Mouse (Mus musculus) CH12.LX (cell line): ENCODE results near the gene Asxl1. TPM values are rescaled to one million over a fixed set of nuclear protein-coding genes. Genes with fewer than 3 reads are reported as not detected.

Experiments
- DNase-seq: peaks from one replicate; pipeline ENCODE4 v3.0.0-alpha.2; 2013; ENCODE audit errors: extremely low read depth
- H3K27ac ChIP-seq: 2 replicates; pipeline ENCODE4 v1.5.1; 2012; ENCODE audit warnings: low read depth, mild to moderate bottlenecking, control low read depth, moderate library complexity; ENCODE audit not compliant: insufficient read depth
- H3K27me3 ChIP-seq: replicated peaks from 2 replicates; pipeline ENCODE3; 2012; ENCODE audit warnings: inconsistent platforms
- H3K36me3 ChIP-seq, 2 experiments: replicated peaks in 1 of 2; 2 replicates each; pipeline versions ENCODE3 to v1.6.1; 2012; ENCODE audit warnings: inconsistent platforms in 1 of 2, low read length in 1 of 2, mild to moderate bottlenecking in 1 of 2, mixed read lengths in 1 of 2, moderate library complexity in 1 of 2; ENCODE audit not compliant: control insufficient read depth in 1 of 2, insufficient read depth in 1 of 2
- H3K4me1 ChIP-seq, 2 experiments: 2 replicates each; pipeline ENCODE4 v1.6.1; 2012; ENCODE audit warnings: inconsistent platforms in 1 of 2, moderate library complexity in 1 of 2; ENCODE audit not compliant: insufficient read depth in 2 of 2, control insufficient read depth in 1 of 2
- H3K4me2 ChIP-seq: 2 replicates; pipeline ENCODE4 v1.6.1; 2012; ENCODE audit warnings: low read depth, mild to moderate bottlenecking, control low read depth; ENCODE audit not compliant: poor library complexity, insufficient read depth, severe bottlenecking
- H3K4me3 ChIP-seq, 3 experiments: fragments of 150-350 bp in 1 of 3; sonication (generic) in 1 of 3; replicated peaks in 1 of 3; 2 replicates each; pipeline versions ENCODE3 to v1.5.1; 2011 to 2012; ENCODE audit warnings: low read depth in 2 of 3, low read length in 2 of 3, mild to moderate bottlenecking in 2 of 3, moderate library complexity in 2 of 3, control low read depth in 1 of 3, improper control_type of control experiment in 1 of 3, inconsistent platforms in 1 of 3, mixed read lengths in 1 of 3; ENCODE audit not compliant: poor library complexity in 1 of 3
- H3K79me2 ChIP-seq: replicated peaks from 2 replicates; pipeline ENCODE4 v1.6.1; 2012; ENCODE audit warnings: mild to moderate bottlenecking, moderate library complexity; ENCODE audit not compliant: control insufficient read depth, poor library complexity, insufficient read depth, severe bottlenecking; ENCODE audit errors: extremely low read depth
- H3K9ac ChIP-seq: 2 replicates; pipeline ENCODE4 v1.6.1; 2012; ENCODE audit warnings: low read depth, mild to moderate bottlenecking, control low read depth, moderate library complexity; ENCODE audit not compliant: insufficient read depth
- H3K9me3 ChIP-seq: replicated peaks from 2 replicates; pipeline ENCODE3; 2012; ENCODE audit warnings: low read length, inconsistent platforms, mixed read lengths
- BHLHE40 ChIP-seq: IDR thresholded peaks from 2 replicates; pipeline ENCODE4 v1.6.1; 2011; ENCODE audit warnings: mild to moderate bottlenecking, low read depth, low read length, improper control_type of control experiment
- CHD2 ChIP-seq: IDR thresholded peaks from 2 replicates; pipeline ENCODE4 v1.6.1; 2011; ENCODE audit warnings: low read length, improper control_type of control experiment
- CTCF ChIP-seq, 2 experiments: IDR thresholded peaks in 1 of 2; conservative IDR thresholded peaks in 1 of 2; 2 replicates each; pipeline ENCODE4 v1.5.1; 2011 to 2012; ENCODE audit warnings: low read depth in 2 of 2, low read length in 2 of 2, improper control_type of control experiment in 1 of 2, inconsistent platforms in 1 of 2, mild to moderate bottlenecking in 1 of 2, moderate library complexity in 1 of 2
- ELF1 ChIP-seq: IDR thresholded peaks from 2 replicates; pipeline ENCODE4 v1.6.1; 2014; ENCODE audit warnings: low read depth, mild to moderate bottlenecking, inconsistent platforms, low read length, improper control_type of control experiment
- EP300 ChIP-seq: IDR thresholded peaks from 2 replicates; pipeline ENCODE4 v1.6.1; 2011; ENCODE audit warnings: low read length, improper control_type of control experiment
- ETS1 ChIP-seq: conservative IDR thresholded peaks from 2 replicates; pipeline ENCODE4 v1.6.1; 2012; ENCODE audit warnings: low read depth, mild to moderate bottlenecking, inconsistent platforms, low read length, improper control_type of control experiment, moderate library complexity
- GABPA ChIP-seq: IDR thresholded peaks from 2 replicates; pipeline ENCODE4 v1.6.1; 2012; ENCODE audit warnings: low read depth, low read length, improper control_type of control experiment, inconsistent platforms; ENCODE audit not compliant: insufficient replicate concordance
- HCFC1 ChIP-seq: IDR thresholded peaks from 2 replicates; pipeline ENCODE4 v1.6.1; 2012; ENCODE audit warnings: low read depth, mild to moderate bottlenecking, inconsistent platforms, low read length, improper control_type of control experiment
- IRF4 ChIP-seq: IDR thresholded peaks from 2 replicates; pipeline ENCODE4 v1.6.1; 2014; ENCODE audit warnings: low read depth, mild to moderate bottlenecking, inconsistent platforms, low read length, improper control_type of control experiment
- JUN ChIP-seq: IDR thresholded peaks from 2 replicates; pipeline ENCODE4 v1.6.1; 2011; ENCODE audit warnings: low read depth, mild to moderate bottlenecking, low read length, improper control_type of control experiment, moderate library complexity; ENCODE audit not compliant: insufficient read depth
- JUND ChIP-seq: conservative IDR thresholded peaks from 2 replicates; pipeline ENCODE4 v1.6.1; 2011; ENCODE audit warnings: low read depth, low read length, improper control_type of control experiment
- KAT2A ChIP-seq: IDR thresholded peaks from 2 replicates; pipeline ENCODE4 v1.6.1; 2012; ENCODE audit warnings: low read length, improper control_type of control experiment, inconsistent platforms; ENCODE audit not compliant: insufficient replicate concordance
- MAFK ChIP-seq: IDR thresholded peaks from 2 replicates; pipeline ENCODE4 v1.6.1; 2011; ENCODE audit warnings: low read length, improper control_type of control experiment; ENCODE audit not compliant: insufficient replicate concordance
- MAX ChIP-seq: IDR thresholded peaks from 2 replicates; pipeline ENCODE4 v1.6.1; 2011; ENCODE audit warnings: low read length, improper control_type of control experiment
- MAZ ChIP-seq: IDR thresholded peaks from 2 replicates; pipeline ENCODE4 v1.6.1; 2012; ENCODE audit warnings: low read depth, mild to moderate bottlenecking, inconsistent platforms, low read length, improper control_type of control experiment, moderate library complexity
- MEF2A ChIP-seq: IDR thresholded peaks from 2 replicates; pipeline ENCODE4 v1.6.1; 2014; ENCODE audit warnings: low read depth, mild to moderate bottlenecking, inconsistent platforms, low read length, improper control_type of control experiment, borderline replicate concordance
- MXI1 ChIP-seq: IDR thresholded peaks from 2 replicates; pipeline ENCODE4 v1.6.1; 2011; ENCODE audit warnings: mild to moderate bottlenecking, low read depth, low read length, improper control_type of control experiment
- MYC ChIP-seq: IDR thresholded peaks from 2 replicates; pipeline ENCODE4 v1.6.1; 2011; ENCODE audit warnings: low read depth, mild to moderate bottlenecking, improper control_type of control experiment, low read length
- NELFE ChIP-seq: IDR thresholded peaks from 2 replicates; pipeline ENCODE4 v1.6.1; 2011; ENCODE audit warnings: low read depth, low read length, improper control_type of control experiment
- POLR2A ChIP-seq: IDR thresholded peaks from 2 replicates; pipeline ENCODE4 v1.6.1; 2011; ENCODE audit warnings: low read depth, mild to moderate bottlenecking, improper control_type of control experiment, low read length
- RCOR1 ChIP-seq: conservative IDR thresholded peaks from 2 replicates; pipeline ENCODE4 v1.6.1; 2012; ENCODE audit warnings: low read depth, mild to moderate bottlenecking, inconsistent platforms, low read length, improper control_type of control experiment
- SIN3A ChIP-seq: IDR thresholded peaks from 2 replicates; pipeline ENCODE4 v1.6.1; 2012; ENCODE audit warnings: low read length, improper control_type of control experiment, inconsistent platforms
- SMC3 ChIP-seq: IDR thresholded peaks from 2 replicates; pipeline ENCODE4 v1.6.1; 2011; ENCODE audit warnings: low read depth, low read length, improper control_type of control experiment
- TBP ChIP-seq: conservative IDR thresholded peaks from 2 replicates; pipeline ENCODE4 v1.6.1; 2011; ENCODE audit warnings: low read depth, low read length, improper control_type of control experiment
- TCF12 ChIP-seq: IDR thresholded peaks from 2 replicates; pipeline ENCODE4 v1.6.1; 2014; ENCODE audit warnings: low read depth, mild to moderate bottlenecking, inconsistent platforms, low read length, improper control_type of control experiment
- dilution Hi-C: fragments of 300-500 bp; cut with MboI; formaldehyde crosslinking; loops from 2 replicates; pipeline ENCODE4 v1.14.3; 2020; ENCODE audit warnings: low sequenced_read_pairs; ENCODE audit not compliant: extremely low pct_unique_long_range_greater_than_20kb, extremely low pct_ligation_motif_present
- in situ Hi-C: fragments of 300-500 bp; cut with MboI; formaldehyde crosslinking; loops from 3 replicates; pipeline ENCODE4 v1.14.3; 2019; ENCODE audit warnings: low sequenced_read_pairs, low pct_ligation_motif_present, low pct_unique_long_range_greater_than_20kb, mixed read lengths
- polyA plus RNA-seq: library from polyadenylated mRNA; unstranded; fragments of >175 nt; gene quantifications from 2 replicates; pipeline ENCODE4 v1.2.1, GENCODE M21; 2012; ENCODE audit warnings: low read depth; ENCODE audit not compliant: insufficient read length
- total RNA-seq, 2 experiments: library from RNA; depleted of rRNA; stranded (reverse); fragments of 300-350 nt in 1 of 2; fragments of >200 nt in 1 of 2; gene quantifications; 2 replicates each; pipeline ENCODE4 v1.2.3; 2012 to 2014

The Asxl1 gene
- total and polyA plus RNA-seq, 3 experiments = 12.7 to 31.1 (median 18.0) TPM

DNA sequence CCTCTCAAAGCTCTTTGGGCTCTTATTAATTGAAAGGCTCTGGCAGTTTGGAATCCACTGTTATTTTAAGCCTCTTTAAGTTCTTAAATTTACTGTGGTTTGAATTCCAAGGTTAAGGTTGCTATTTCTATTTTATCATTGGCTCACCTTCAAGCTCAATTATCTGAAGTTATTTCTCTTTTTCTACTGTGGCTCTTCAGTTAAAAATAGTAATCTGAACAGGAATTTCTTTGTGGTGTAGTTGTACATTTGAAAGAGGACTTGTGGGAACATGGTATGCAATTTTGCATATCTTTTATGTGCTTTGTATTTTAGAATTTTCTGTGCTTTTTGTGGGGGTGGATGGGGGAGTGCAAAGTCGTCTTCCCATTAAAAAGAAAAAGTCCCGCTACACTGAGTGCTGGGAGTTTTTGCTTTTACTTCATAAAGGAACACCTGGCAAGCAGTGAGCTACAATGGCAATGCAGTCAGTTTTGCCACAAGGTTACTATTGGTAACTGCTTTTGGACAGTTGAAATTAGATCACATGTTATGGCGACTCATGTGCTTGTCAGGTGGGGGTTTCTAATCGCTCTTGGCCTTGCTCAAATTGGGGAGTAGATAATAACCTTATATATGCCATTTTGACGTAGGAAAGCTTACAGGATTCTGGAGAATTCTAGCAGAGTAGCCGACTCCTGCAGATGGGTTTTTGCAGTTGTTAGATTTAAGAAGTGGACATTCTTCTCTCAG lies 2.6 kb downstream of the Asxl1 start:
- in situ Hi-C loops (no loop called here), dilution Hi-C loops (no loop called here)
- Histone ChIP-seq H3K36me3 (peaks cover 7 to 11% of the 10 kb centered on the region in 2 experiments), H3K9me3 (no peaks in the 10 kb centered on the region), H3K27me3 (no peaks in the 10 kb centered on the region), H3K27ac (no peak overlapping the region; the same call in 1 of the 2 replicates), H3K4me1 (peaks cover 4 to 38% of the 10 kb centered on the region in 2 experiments; a peak in 3 of 4 replicates), H3K79me2 (peaks cover 67% of the 10 kb centered on the region), H3K4me2 (peak overlapping the region; percentile 99), H3K9ac (peak overlapping the region; percentile 98), H3K4me3 (peak overlapping the region; percentile 36 to 94 (median 82))
- DNase-seq = peak; percentile 52
- peak; percentile 71; the same call in 1 of the 2 replicates for TF ChIP-seq MXI1
- 0 out of 2 replicates have a peak, but pooled peaks have one; percentile 38 for TF ChIP-seq SIN3A
- peak; percentile 83 for TF ChIP-seq BHLHE40
- peak; percentile 75 for TF ChIP-seq MAX
- TF ChIP-seq TCF12 = peak; percentile 43; the same call in 1 of the 2 replicates
- no peak for TF ChIP-seq MAFK
- TF ChIP-seq NELFE = no peak
- no peak for TF ChIP-seq ELF1
- TF ChIP-seq TBP = 0 out of 2 replicates have a peak, but pooled peaks have one; percentile 9
- TF ChIP-seq GABPA = no peak
- TF ChIP-seq ETS1 = peak; percentile 64; the same call in 1 of the 2 replicates
- TF ChIP-seq POLR2A = no peak
- TF ChIP-seq RCOR1 = no peak
- TF ChIP-seq MYC = peak; percentile 79; the same call in 1 of the 2 replicates

DNA sequence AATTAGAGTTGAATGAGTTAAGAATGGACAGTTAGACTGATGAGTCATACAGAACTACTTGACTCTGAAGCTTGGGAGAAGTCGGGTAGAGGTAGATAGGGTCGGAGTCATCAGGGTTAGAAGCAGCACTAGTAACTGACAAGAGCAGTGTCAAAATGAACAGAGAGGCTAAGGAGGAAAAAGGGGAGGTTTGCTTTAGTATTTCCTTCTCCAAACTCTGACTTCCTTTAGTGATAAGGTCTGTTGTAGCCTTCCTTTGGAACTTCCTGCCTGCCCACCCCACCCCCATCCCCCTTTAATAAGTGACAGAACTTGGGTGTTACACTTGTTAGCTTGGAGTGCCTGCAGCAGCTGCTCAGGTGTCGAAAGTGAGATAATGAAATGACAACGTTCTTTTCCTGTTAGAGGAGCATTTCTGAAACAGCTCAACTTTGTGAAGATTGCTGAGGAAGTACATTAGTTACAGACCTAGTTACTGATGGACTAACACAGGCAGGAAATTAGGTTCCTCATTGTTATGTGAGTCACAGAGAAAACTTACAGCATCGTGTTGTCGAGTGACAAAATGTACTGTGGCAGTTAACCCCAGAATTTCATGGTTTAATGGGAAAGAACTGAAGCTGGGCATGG lies 5.0 kb downstream of the Asxl1 start:
- peak; percentile 65 for DNase-seq
- peak overlapping the region in 2 of 3 experiments; percentile 11 to 25 for H3K4me3 ChIP-seq
- TF ChIP-seq BHLHE40 = peak; percentile 82
- peak; percentile 77 for TF ChIP-seq JUND
- peak; percentile 93 for TF ChIP-seq IRF4
- peak; percentile 57 for TF ChIP-seq MAX
- TF ChIP-seq JUN = peak; percentile 62; the same call in 1 of the 2 replicates
- TF ChIP-seq NELFE = no peak
- no peak for TF ChIP-seq CTCF (conservative IDR thresholded peaks at IDR 0.05 in 1 of 2, IDR thresholded peaks at IDR 0.05 in 1 of 2; ENCODE audit: low read depth in 2 of 2, low read length in 2 of 2)
- TF ChIP-seq KAT2A = no peak
- TF ChIP-seq CHD2 = peak; percentile 89
- peak; percentile 59; the same call in 1 of the 2 replicates for TF ChIP-seq ELF1
- peak; percentile 74 for TF ChIP-seq MAFK
- no peak; the same call in 1 of the 2 replicates for TF ChIP-seq SMC3
- TF ChIP-seq POLR2A = peak; percentile 34; the same call in 1 of the 2 replicates
- TF ChIP-seq RCOR1 = peak; percentile 80; the same call in 1 of the 2 replicates
- peak; percentile 57 for TF ChIP-seq HCFC1
- TF ChIP-seq TBP = no peak; the same call in 1 of the 2 replicates
- peak; percentile 96; the same call in 1 of the 2 replicates for TF ChIP-seq SIN3A
- peak; percentile 59; the same call in 1 of the 2 replicates for TF ChIP-seq MYC
- peak; percentile 83 for TF ChIP-seq TCF12
- peak; percentile 92 for TF ChIP-seq EP300
- TF ChIP-seq MAZ = peak; percentile 66; the same call in 1 of the 2 replicates
- TF ChIP-seq MEF2A = peak; percentile 52
- TF ChIP-seq ETS1 = peak; percentile 88
- TF ChIP-seq, all 38 proteins: peak for 18
- in situ Hi-C loops (no loop called here), dilution Hi-C loops (no loop called here)
- H3K9me3 ChIP-seq = no peaks in the 10 kb centered on the region
- H3K9ac ChIP-seq = peak overlapping the region; percentile 56
- H3K27ac ChIP-seq = peak overlapping the region; percentile 86
- peaks cover 0 to 30% of the 10 kb centered on the region in 2 experiments; a peak in 3 of 4 replicates for H3K4me1 ChIP-seq
- peak overlapping the region; percentile 98 for H3K4me2 ChIP-seq
- H3K27me3 ChIP-seq = no peaks in the 10 kb centered on the region
- H3K79me2 ChIP-seq = peaks cover 80% of the 10 kb centered on the region
- peaks cover 18 to 34% of the 10 kb centered on the region in 2 experiments for H3K36me3 ChIP-seq
